ENCODE assay signal across 8 mouse cellular contexts in the genomic region with DNA sequence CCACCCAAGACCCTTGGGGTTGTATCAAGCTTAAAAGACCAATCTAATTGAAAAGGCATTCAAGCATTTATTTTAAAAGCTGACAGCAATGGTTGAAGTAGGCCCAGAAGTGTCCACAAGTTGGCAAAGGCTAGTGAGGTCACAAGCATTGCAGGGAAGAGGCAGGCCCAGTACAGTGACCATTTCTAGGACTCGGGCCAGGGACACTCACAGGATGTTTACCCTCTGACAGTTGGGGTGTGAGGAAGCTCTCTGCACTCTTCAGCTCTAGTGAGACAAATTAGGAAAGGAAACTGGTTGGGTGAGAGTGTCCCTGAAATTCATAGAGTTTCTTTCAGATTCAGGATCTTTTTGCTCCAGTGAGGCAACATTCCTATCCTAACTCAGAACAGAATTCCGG.
A peak's percentile ranks its signal among the peaks of the same experiment; 100 is the strongest.
DNase-seq lines count a peak whose midpoint lies in the region; ATAC-seq and TF ChIP-seq lines count a peak whose summit lies in the region.

No protein-coding gene starts in this region.

- no peak overlapping the region for H3K4me3 ChIP-seq in gastrocnemius, adult 2 months
- no peak overlapping the region for H3K4me3 ChIP-seq in stomach, postnatal 0 days (ENCODE audit: low read depth, low read length)

- no peak for TF ChIP-seq CTCF in gastrocnemius, adult 2 months (IDR thresholded peaks at IDR 0.05)
- TF ChIP-seq CTCF in stomach, postnatal 0 days (IDR thresholded peaks at IDR 0.05; ENCODE audit: low read depth): no peak

- H3K27me3 ChIP-seq in stomach, postnatal 0 days (ENCODE audit: control insufficient read depth, insufficient read depth, low read length): no peaks in the 10 kb centered on the region

- WGBS in stomach, postnatal 0 days: 48% methylated on average over 2 of the region's 2 CpGs

- H3K9me3 ChIP-seq in stomach, postnatal 0 days (ENCODE audit: control insufficient read depth, low read length): no peaks in the 10 kb centered on the region

- intact Hi-C loops in gastrocnemius, adult 2 months (cut with DNase I): no loop called here

- no peak for TF ChIP-seq EP300 in stomach, postnatal 0 days (optimal IDR thresholded peaks at IDR 0.05)

- peak overlapping the region; percentile 82 for H3K27ac ChIP-seq in gastrocnemius, adult 2 months
- no peak overlapping the region; the same call in 1 of the 2 replicates for H3K27ac ChIP-seq in stomach, postnatal 0 days (replicated peaks)

- H3K36me3 ChIP-seq in stomach, postnatal 0 days (ENCODE audit: control insufficient read depth, insufficient read depth, low read length): no peaks in the 10 kb centered on the region; the same call in none of the 2 replicates

- no peak overlapping the region for H3K9ac ChIP-seq in stomach, postnatal 0 days (ENCODE audit: low read length)

- peak; percentile 79 for DNase-seq in gastrocnemius, adult 2 months
- DNase-seq in gastrocnemius, postnatal 4 days (ENCODE audit: low spot score in 2 of 2): no peak
- DNase-seq in 3134 (ENCODE audit: extremely low read depth, insufficient read length, low spot score): peak; percentile 20
- peak; percentile 65 for DNase-seq in gastrocnemius, postnatal 25 days
- DNase-seq in kidney, postnatal 36 days: peak; percentile 83 to 93
- no peak for DNase-seq in stomach, postnatal 0 days (ENCODE audit: low spot score)
- no peak for DNase-seq in B cell, adult 2 months
- no peak for DNase-seq in embryo, embryonic 11 days

- no peak overlapping the region for H3K4me2 ChIP-seq in stomach, postnatal 0 days (replicated peaks; ENCODE audit: low read depth)

- peak; percentile 59; the same call in 1 of the 2 replicates for ATAC-seq in stomach, postnatal 0 days (ENCODE audit: low FRiP score, low TSS enrichment)

- no peaks in the 10 kb centered on the region for H3K4me1 ChIP-seq in stomach, postnatal 0 days (replicated peaks; ENCODE audit: control insufficient read depth, insufficient read depth)

Comparison
In these comparisons a context has a peak if more than half of its experiments do, and no peak if none do; other contexts are left out.
1. DNase-seq: peak in gastrocnemius, adult 2 months (single experiment), 3134 (single experiment), gastrocnemius, postnatal 25 days (single experiment) and kidney, postnatal 36 days (2 of 2); none in gastrocnemius, postnatal 4 days (0 of 2), stomach, postnatal 0 days (single experiment), B cell, adult 2 months (0 of 2) and embryo, embryonic 11 days (single experiment).